Mouse (Mus musculus) CD4-positive naive resting alpha-beta T cell, adult 76 days (primary cell): Measurements from ENCODE around the gene Vmn2r76. TPM values are rescaled to one million over a fixed set of nuclear protein-coding genes. Genes with fewer than 3 reads are reported as not detected.

Source experiments
- total RNA-seq: library from RNA; stranded (reverse); gene quantifications from one replicate; pipeline ENCODE4 v1.2.4, GENCODE M21; 2023

Gene Vmn2r76
- total RNA-seq: not detected

GRCm38 (mm10) chr7:86246208-86246607 lies at the start of gene Vmn2r76:
Vmn2r76 (minus strand) TSS chr7:86246308.

GRCm38 (mm10) chr7:86277072-86277471 lies 31.0 kb upstream of the Vmn2r76 start, which contains the start of gene Olfr310:
Olfr310 (minus strand) TSS chr7:86277172.

GRCm38 (mm10) chr7:86171678-86172077 lies 74.4 kb downstream of the Vmn2r76 start, which contains the start of gene Vmn2r75:
Vmn2r75 (minus strand) TSS chr7:86171778.

Other genes with a start within 250 kb of the Vmn2r76 start
- gene Vmn2r75, start 74.5 kb downstream of the Vmn2r76 start, total RNA-seq: not detected
- gene Olfr310, start 30.9 kb upstream of the Vmn2r76 start, total RNA-seq: not detected
- not detected for gene Olfr309, start 67.4 kb upstream of the Vmn2r76 start, total RNA-seq
- gene Olfr308, start 79.3 kb upstream of the Vmn2r76 start, total RNA-seq: not detected
- gene Olfr307, start 91.3 kb upstream of the Vmn2r76 start, total RNA-seq: not detected
- not detected for gene Olfr305, start 120.6 kb upstream of the Vmn2r76 start, total RNA-seq
- not detected for gene Olfr304, start 140.3 kb upstream of the Vmn2r76 start, total RNA-seq
- gene Olfr303, start 151.5 kb upstream of the Vmn2r76 start, total RNA-seq: not detected
- gene Olfr301, start 157.5 kb upstream of the Vmn2r76 start, total RNA-seq: not detected
- not detected for gene Olfr299, start 213.6 kb upstream of the Vmn2r76 start, total RNA-seq
- not detected for gene Olfr298, start 246.2 kb upstream of the Vmn2r76 start, total RNA-seq